Mouse (Mus musculus) monocyte, adult 5-6 weeks (primary cell): ENCODE results near the gene Mmp9. TPM values are rescaled to one million over a fixed set of nuclear protein-coding genes. Genes with fewer than 3 reads are reported as not detected.
A peak's percentile ranks its signal among the peaks of the same experiment; 100 is the strongest.

Experiments
- ATAC-seq: fragments of 153-309, 156-312 bp; replicated peaks from 2 replicates; pipeline ENCODE4 v1.8.0; 2017; ENCODE audit warnings: mild to moderate bottlenecking; ENCODE audit not compliant: low TSS enrichment, insufficient number of reproducible peaks, severe bottlenecking, poor library complexity, low FRiP score
- total RNA-seq: library from RNA; stranded (forward); fragments of 200-1000, 200-491, 200-594 nt; gene quantifications from 3 replicates; pipeline ENCODE4 v1.2.3, GENCODE M21; 2017

Mmp9 gene
- total RNA-seq, 1 experiment from 2014 or later = 15.0 TPM

DNA sequence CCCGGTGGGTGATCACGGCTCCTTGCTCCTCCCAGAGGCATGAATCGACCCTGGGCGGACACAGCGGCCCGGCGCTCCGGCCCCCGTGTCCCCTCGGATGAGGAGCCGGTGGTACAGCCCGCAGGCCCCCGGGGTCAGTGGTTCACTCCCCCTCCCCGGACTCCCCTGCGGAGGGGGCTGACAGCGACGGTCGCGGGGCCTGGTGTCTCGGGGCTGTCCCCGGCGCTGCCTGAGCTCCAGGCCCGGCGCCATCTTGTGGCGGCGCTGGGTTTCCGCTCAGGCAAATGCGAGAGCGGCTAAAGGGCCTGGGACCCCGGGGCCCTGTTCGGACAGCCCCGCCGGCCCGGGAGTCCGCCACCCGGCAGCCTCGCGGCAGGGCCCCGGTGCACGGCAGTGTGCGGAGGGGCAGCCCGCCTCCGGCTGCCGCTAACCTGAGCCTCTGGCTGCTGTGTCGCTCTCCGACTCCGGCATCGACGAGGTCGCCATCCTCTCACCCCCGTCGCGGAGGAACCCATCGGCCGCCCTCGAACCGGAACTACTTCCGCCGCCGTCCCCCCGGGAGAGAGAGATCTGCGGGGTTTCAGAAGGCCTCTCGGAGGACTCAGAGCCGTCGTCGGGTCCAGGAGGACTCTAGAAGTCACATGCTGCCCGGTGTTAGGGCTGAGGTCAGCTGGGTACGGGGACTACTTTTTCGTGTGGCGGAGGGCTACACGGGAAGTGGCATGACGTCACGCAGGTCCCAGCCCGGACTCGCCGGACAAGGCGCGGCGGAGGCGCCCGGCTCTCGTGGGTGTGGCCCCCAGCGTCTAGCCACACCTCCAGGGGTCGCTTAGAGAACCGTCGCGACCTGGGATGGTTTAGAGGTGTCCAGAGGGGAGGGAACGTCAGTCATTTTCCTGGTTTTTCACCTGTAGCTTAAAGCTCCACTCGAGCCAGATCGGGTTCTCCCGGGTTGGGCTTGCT lies 29.2 kb upstream of the Mmp9 start, which contains the start of gene Zfp335:
TSS of gene Zfp335 (minus strand) at position 672 of the 963 bp plus-strand sequence.
- peak; percentile 55 for ATAC-seq

DNA sequence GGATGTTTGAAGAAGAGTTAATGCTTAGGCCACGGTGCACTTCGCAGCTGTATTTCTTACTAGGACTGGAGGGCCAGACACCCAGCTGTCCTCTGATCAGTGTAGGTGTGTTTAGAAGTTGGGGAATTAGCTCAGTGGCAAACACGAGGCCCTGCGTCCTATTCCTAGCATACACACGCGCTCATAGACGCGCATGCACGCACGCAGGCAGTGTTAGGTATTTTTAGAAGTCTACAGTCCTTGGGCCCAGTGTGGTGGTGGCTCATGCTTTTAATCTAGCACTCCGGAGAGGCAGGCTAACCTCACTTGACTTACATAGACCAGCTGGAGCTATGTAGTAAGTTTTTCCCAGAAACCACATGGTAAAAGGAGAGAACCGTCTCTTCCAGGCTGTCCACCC lies 28.4 kb upstream of the Mmp9 start:
- 0 out of 2 replicates have a peak, but pooled peaks have one; percentile 2 for ATAC-seq

DNA sequence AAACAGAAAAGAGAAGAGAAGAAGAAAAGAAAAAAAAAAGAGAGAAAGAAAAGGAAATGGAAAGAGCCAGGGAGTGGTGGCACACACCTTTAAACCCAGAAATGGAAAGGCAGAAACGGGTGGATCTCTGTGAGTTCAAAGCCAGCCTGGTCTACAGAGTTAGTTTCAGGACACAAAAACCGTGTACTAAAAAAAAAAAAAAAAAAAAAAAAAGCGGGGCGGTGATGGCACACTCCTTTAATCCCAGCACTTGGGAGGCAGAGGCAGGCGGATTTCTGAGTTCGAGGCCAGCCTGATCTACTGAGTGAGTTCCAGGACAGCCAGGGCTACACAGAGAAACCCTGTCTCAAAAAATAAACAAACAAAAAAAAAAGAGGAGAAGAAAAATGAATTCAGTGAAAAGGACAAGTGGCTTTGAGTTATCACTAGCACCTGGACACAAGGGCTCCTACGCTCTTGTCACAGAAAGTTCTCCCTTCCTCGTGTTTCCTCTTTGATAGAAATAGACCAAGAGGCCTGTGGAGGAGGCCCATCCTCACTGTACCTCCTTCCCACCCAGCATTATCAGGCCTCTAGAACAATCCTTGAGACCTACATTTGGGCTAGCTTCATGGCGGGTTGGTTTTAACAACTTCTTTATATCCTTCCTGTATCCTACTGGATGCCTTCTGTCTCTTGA lies 27.7 kb upstream of the Mmp9 start:
- no peak for ATAC-seq

DNA sequence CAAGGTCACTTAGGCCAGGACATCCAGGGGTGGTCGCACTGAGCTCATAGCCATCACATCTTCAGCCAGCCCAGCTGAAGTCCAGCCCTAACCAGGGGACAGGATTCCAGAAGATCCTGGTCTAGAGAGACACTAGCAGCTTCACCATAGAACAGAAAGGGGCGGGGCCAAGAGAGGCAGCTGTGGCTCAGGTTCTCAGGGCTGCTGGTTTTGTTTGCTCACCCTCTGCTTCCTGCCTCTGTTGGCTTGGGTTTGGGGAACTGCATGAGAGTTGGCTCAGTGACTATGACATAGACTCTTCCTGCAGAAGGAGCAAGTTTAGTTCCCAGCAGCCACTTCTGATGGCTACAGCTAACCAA lies 27.2 kb upstream of the Mmp9 start:
- peak; percentile 51 for ATAC-seq

DNA sequence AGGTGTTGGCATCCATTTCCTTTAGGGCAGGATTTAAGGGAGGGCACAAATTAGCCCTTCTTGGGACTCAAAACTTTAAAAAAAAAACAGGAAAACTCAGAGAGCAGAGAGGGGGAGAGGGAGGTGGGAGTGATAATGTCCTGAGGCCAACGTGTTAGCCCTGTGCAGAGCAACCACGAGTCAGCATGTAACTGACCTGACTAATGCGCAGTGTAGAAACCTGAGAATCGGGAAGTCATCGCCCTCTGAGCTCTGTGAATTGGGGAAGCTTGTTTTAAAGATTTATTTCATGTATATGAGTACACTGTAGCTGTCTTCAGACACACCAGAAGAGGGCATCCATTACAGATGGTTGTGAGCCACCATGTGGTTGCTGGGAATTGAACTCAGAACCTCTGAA lies 23.8 kb upstream of the Mmp9 start:
- peak; percentile 65 for ATAC-seq

DNA sequence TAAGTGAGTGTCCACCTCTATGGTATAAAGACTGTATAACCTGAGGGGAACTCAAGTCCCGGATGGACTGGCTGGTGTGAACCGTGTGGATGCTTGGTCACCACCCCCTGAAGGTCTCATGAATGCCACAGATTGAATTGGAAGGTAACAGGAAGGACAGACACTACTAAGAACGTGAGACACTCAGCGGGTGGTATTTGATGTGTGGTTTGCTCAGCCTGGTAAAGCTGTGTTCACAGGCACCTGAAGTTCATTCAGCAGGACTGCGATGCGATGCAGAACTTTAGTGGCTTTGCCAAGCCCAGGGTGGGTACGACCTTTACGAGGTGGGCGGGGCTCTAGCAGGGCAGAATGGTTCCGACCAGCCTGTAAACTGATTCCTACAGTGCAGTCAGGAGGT lies 23.2 kb upstream of the Mmp9 start:
- ATAC-seq = 0 out of 2 replicates have a peak, but pooled peaks have one; percentile 2

DNA sequence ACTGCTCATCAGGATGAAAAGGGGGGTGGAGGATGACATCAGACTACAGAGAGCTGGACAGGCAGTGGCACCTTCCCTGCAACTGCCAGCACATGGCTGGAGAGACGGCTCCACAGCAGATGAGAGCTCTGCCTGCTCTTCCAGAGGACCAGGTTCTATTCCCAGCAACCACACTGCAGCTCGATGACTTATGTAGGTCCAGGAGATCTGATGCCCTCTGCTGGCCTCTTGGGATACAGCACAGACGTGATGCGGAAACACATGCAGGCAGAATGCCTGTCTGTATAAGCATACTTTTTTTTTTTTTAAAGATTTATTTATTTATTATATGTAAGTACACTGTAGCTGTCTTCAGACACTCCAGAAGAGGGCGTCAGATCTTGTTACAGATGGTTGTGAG lies 22.3 kb upstream of the Mmp9 start:
- no peak for ATAC-seq

DNA sequence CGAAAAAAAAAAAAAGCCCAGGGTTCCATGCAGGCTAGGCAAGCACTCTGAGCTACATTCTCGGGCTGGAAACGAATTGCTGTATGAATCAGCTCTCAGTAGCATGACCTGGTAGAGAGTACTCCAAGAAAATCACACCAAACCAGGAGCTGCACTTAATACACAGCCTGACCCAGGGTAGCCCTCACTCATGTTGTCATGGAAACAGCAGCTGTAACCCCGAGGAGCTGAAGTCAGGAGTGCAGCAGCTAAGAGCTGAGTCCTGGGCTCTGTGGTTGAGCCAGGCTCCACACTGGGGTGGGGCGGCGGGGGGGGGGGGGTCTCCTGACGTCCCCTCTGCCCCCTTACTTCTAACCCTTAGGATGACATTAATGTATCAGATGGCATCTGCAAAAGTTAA lies 18.6 kb upstream of the Mmp9 start:
- no peak for ATAC-seq

DNA sequence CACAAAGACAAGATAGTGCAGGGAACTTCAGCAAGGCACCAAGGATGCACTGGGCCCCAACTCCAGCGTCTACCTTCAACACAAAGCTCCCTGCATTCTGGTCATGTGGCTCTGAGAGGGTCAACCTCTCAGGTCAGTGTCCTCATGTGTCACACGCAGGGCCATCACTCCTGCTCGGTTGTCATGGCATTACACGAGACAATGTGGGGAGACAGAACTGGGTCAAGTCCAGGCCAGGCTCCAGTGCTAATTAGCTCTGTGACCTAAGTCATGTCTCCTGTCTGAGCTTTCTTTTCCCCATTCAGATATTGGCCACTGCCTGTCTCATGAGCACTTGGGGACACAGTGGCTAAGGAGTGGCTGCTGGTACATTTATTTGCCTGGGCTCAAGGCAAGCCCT lies 17.3 kb upstream of the Mmp9 start:
- ATAC-seq = no peak

DNA sequence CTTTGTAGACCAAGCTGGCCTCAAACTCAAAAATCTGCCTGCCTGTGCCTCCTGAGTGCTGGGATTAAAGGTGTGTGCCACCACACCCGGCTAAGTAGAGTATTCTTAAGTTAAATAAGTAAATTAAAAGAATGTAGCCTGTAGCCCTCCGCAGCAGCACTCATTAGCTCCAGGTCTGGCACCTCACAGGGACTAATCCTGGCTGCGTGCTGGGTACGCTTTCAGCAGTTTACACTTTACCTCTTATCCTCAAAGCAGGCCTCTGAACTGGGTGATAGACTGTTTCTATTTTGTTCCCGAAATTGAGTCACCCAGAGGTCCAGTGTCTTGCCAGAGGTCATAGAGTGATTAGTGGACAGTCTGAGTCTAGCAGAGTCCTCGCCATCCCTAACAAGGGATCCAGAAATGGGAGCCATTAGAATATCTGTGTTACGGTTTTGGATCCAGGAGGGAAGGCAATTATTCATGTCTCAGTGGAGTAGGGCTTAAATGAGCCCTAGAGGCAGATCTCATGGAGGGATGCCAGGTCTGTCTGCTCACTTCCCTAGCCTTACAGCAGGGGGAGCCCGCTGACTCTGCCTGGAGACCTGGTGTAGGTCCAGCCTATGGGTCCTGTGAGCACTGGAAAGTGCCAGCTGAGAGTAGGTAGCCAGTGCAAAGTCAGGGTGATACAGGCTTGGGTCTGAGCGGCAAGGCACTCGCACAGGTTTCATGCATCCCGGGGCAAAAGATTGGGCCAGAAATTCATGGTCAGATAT lies 16.3 kb upstream of the Mmp9 start:
- ATAC-seq = peak; percentile 97

DNA sequence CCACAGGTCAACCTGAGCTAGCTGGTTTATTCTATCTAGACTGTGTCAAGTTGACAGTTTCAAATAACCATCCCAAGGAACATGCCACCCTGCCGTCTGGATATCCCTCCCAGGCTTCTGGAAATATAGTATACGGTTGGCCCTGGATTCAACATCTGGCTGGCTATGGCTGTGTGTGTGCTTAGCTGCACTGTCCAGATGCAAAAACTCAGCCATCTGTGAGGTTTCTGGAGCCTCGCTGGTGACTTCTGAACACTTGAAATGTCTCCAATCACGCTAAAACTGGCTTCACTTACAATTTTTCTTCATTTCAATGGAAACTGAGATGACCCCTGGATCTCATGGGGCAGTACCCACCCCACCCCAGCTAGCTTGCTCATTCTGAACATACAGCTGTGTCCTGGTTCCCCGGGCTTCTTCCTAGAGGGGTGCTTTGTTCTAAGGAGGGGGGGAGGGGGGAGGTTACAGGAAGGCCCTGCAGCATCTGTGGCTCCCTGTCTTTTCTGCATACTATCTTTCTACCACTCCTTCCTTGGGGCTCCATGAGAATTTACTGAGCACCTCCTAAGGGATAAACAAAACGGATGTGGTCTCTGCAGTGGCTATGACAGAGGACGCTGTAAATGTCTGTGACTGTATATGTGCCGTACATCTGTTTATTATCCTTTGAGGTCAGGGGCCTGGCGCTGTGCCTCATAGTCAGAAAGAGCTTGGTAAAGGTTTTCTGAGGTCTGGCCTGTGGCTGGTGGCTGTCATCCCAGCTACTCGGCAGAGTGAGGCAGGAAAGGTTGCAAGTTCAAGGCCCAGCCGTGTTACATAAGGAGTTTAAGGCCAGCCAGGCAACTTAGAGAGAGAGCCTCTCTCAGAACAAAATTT lies 9.6 kb upstream of the Mmp9 start:
- ATAC-seq = no peak

DNA sequence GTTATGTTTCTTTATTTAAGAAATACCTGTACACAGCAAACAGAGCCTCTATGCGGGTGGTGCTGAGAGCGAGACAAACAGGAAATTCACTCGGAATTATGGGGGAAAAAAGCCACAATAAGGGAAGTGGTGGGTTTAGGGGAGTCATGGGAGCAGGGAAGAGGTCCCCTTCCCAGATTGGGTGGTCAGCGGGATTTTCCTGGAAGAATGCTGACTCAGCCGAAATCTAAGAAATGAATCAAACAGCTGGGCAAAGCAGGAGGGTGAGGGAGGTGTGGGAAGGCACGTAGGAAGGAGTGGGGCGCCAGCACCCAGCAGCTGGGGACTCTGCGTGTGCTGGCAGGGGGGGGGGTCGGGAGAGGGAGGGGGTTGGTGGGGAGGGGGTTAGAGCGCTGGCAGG lies 7.0 kb upstream of the Mmp9 start:
- no peak for ATAC-seq

DNA sequence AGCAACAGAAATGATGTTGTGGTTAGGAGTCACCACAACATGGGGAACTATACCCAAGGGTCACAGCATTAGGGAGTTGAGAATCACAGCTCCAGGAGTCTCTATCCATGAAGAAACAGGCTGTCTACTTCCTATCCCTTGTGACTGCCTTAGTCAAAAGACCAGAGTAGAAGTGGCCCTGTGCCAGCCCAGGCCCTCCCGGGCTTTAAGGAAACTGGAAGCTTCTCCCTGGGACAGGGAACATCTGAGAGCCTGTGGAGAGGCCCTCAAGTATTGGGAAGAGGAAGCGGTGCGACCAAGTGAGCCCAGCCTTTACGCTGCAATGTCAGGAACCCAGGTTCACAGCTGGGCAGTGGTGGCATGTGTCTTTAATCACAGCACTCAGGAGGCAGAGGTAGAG lies 4.6 kb upstream of the Mmp9 start:
- ATAC-seq = no peak

DNA sequence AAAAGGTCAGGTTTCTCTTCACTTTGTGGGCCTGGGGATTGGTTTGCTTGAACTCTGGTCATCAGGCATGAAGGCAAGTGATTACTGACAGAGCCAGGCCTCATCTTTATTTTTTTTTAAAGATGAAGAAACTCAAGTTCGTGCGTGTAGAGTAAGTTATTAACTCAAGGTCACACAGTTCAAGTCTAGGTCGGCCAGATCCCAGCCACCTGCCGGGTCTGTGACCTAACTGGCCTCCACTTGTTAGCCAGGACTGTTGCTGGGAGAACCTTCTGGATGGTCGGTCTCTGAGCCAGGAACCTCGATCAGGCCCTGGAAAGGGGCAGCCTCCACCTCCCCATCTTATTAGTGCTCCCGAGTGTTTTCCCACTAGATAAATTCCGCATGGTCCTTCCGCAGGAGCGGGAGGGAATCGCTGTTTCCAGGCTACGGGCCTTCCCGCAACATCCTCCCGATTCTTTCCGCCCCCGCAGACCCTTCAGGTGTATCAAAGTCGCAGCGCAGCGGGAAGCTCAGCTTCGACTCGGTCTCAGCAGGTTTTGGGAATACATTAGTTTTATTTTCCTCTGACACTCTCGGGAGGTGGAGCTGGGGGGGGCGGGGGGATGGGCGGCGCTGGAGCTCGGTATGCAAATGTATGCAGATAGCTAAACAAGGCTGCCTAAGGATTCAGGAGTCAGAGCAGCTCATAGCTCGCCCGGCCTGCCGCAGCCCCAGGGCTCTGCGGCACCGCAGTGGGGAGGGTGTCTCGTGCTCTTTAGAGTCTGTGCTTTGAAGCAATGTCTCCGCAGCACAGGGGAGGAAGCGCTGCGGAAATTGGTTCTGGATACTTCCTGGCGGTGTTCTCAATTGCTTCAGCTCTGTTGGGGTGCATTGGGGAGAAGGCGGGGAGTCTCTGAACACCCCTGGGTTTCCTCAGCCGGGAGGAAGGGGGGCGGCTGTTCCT lies 2.2 kb upstream of the Mmp9 start:
- ATAC-seq = no peak

DNA sequence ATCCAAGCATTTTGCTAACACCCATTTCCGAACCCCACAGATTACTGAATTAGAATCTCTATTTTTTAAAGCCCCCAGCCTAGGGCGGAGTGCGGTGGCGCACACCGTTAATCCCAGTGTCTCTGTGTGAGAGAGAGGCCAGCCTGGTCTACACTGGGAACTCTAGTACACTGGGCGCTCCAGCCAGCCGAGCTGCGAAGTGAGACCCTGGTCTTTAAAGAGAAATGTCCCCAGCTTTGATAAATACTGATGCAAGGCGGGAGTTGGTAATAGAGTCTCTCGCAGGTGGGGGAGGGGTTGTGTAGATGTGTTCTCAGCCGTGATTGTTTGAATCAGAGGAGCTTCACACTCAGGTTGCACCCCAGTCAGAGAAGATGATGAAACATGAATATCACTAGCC lies 1.5 kb upstream of the Mmp9 start:
- no peak for ATAC-seq

DNA sequence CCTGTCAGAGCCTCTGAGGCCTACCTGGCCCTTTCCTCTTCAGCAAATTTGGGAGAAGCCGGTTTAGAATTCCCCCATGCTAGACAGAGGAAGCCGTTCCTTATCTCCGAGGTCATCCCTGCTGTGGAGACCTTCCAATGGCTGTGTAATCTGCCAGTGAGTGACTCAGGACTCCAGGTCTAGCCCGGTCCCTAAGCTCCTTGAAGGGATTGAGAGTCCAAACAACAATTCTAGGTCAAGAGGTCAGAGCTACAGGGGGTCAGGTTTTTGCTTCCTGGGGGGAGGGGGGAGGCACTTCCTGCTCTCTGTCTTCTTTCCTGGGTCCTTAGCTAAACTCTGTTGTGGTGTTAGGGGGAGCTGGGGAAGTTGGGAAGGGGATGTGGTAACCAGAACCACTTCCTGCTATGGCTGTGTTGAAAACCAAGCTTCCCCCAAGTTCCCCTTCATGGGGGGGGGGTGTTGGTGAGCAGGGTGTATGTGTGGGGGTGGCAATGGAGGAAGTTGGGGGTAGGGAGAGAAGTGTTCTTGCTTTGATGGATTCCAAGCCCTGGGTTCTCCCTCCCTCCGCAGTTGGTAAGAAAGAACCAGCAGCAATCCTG lies 2.2 kb downstream of the Mmp9 start:
- peak; percentile 92 for ATAC-seq

DNA sequence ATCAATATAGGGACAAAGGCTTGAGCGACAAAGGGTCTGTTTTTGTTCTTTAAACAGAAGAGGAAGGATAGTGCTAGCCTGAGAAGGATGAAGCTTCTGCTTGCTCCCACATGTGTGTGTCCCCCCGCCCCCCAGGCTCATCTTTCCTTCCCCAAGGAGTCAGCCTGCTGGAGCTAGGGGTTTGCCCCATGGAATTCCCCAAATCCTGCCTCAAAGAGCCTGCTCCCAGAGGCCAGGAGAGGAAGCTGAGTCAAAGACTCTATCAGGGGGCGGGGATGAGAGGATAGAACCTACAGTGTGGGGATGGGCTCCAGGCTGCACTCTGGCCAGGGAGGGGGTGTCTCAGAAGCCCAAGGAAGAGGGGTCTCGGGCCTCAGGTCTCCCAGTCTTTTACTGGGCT lies 6.9 kb downstream of the Mmp9 start:
- no peak for ATAC-seq
